Comparison of ENCODE assay signal across 30 mouse cellular contexts in the genomic region with DNA sequence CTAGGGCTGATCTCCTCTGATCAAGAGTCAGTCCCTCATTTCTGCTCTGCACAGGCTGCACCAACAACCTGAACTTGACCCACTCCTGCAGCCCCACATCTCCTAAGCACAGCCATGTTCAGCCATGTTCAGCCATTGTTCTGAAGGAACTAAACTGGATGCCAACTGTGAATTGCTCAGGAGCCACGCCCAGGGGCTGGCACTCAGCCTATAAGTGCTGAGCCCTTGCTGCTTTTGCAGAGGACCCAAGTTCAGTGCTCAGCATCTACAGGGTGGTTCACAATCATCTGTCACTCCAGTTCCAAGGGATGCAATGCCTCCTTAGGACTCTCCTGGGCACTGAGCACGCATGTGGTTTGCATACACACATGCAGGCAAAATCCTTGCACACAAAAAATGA. TPM values are rescaled to one million over a fixed set of nuclear protein-coding genes. Genes with fewer than 3 reads are reported as not detected.
"Had no signal": no experiment of that assay in that cellular context is flagged by ENCODE, and none has a peak within 500 bp of the region (broad histone marks: within the 10 kb centered on the region; RNA-seq: fewer than 3 reads in every experiment).

No protein-coding gene starts in this region.

- H3K4me2 ChIP-seq: limb, embryonic 13.5 days; liver, embryonic 12.5 days; liver, embryonic 15.5 days; lung, embryonic 15.5 days; midbrain, embryonic 12.5 days; midbrain, embryonic 15.5 days; neural tube, embryonic 13.5 days; stomach, embryonic 15.5 days had no signal

- H3K4me3 ChIP-seq: limb, embryonic 10.5 days; limb, embryonic 13.5 days; liver, embryonic 12.5 days; liver, embryonic 15.5 days; lung, embryonic 15.5 days; megakaryocyte, embryonic 14.5 days; midbrain, embryonic 12.5 days; midbrain, embryonic 15.5 days; myocyte; neural tube, embryonic 13.5 days; stomach, embryonic 15.5 days had no signal

- H3K27me3 ChIP-seq: limb, embryonic 13.5 days; liver, embryonic 12.5 days; lung, embryonic 15.5 days; midbrain, embryonic 12.5 days; midbrain, embryonic 15.5 days; neural tube, embryonic 13.5 days; stomach, embryonic 15.5 days had no signal

- H3K9me3 ChIP-seq: limb, embryonic 10.5 days; limb, embryonic 13.5 days; liver, embryonic 12.5 days; liver, embryonic 15.5 days; lung, embryonic 15.5 days; midbrain, embryonic 12.5 days; midbrain, embryonic 15.5 days; neural tube, embryonic 13.5 days; stomach, embryonic 15.5 days had no signal

- ATAC-seq: intestine, postnatal 0 days; liver, embryonic 12.5 days; midbrain, embryonic 15.5 days had no signal

- H3K4me1 ChIP-seq: limb, embryonic 13.5 days; liver, embryonic 12.5 days; liver, embryonic 15.5 days; lung, embryonic 15.5 days; midbrain, embryonic 12.5 days; midbrain, embryonic 15.5 days; neural tube, embryonic 13.5 days; stomach, embryonic 15.5 days had no signal

- H3K27ac ChIP-seq: kidney, postnatal 0 days; limb, embryonic 10.5 days; limb, embryonic 13.5 days; liver, embryonic 12.5 days; liver, embryonic 15.5 days; lung, embryonic 15.5 days; midbrain, embryonic 12.5 days; midbrain, embryonic 15.5 days; neural tube, embryonic 13.5 days; stomach, embryonic 15.5 days had no signal

- H3K36me3 ChIP-seq: limb, embryonic 10.5 days; limb, embryonic 13.5 days; liver, embryonic 12.5 days; liver, embryonic 15.5 days; lung, embryonic 15.5 days; midbrain, embryonic 12.5 days; midbrain, embryonic 15.5 days; neural tube, embryonic 13.5 days; stomach, embryonic 15.5 days had no signal

- DNase-seq: kidney, adult 2 months; kidney, postnatal 25 days; layer of hippocampus, postnatal 36 days; liver; lung, adult 18-20 months; lung, postnatal 10 days; lung, postnatal 36 days; retina, postnatal 1 day; right cerebral cortex, postnatal 4 days; spleen, adult 18-20 months; thymus, postnatal 4 days had no signal

- H3K9ac ChIP-seq: limb, embryonic 13.5 days; liver, embryonic 12.5 days; liver, embryonic 15.5 days; lung, embryonic 15.5 days; midbrain, embryonic 12.5 days; midbrain, embryonic 15.5 days; neural tube, embryonic 13.5 days; stomach, embryonic 15.5 days had no signal

RNA-seq across cellular contexts. Expression of a gene that starts 15.0 kb away (rescaled TPM):
- total RNA-seq: layer of hippocampus, postnatal 10 days; layer of hippocampus, postnatal 36 days; monocyte, adult 5-6 weeks had no signal
- polyA plus RNA-seq: liver, embryonic 12.5 days; liver, embryonic 15.5 days; midbrain, embryonic 12.5 days; midbrain, embryonic 15.5 days; neural tube, embryonic 13.5 days had no signal

RNA-seq across cellular contexts. Expression of a gene that starts 25.0 kb away (rescaled TPM):
- total RNA-seq: layer of hippocampus, adult 8-10 months; layer of hippocampus, postnatal 10 days; layer of hippocampus, postnatal 36 days; left cerebral cortex, postnatal 25 days; monocyte, adult 5-6 weeks had no signal
- polyA plus RNA-seq: kidney, embryonic 14.5 days; limb, embryonic 10.5 days; liver, embryonic 12.5 days; liver, embryonic 15.5 days had no signal

RNA-seq across cellular contexts. Expression of a gene that starts 32.6 kb away (rescaled TPM):
- total RNA-seq: layer of hippocampus, postnatal 36 days; neutrophil, adult 5-6 weeks had no signal
- polyA plus RNA-seq: limb, embryonic 10.5 days; limb, embryonic 13.5 days; liver, embryonic 12.5 days; midbrain, embryonic 12.5 days; midbrain, embryonic 15.5 days; neural tube, embryonic 13.5 days had no signal

RNA-seq across cellular contexts. Expression of a gene that starts 57.8 kb away (rescaled TPM):
- total RNA-seq: layer of hippocampus, adult 8-10 months; layer of hippocampus, postnatal 10 days; layer of hippocampus, postnatal 36 days; left cerebral cortex, postnatal 25 days; monocyte, adult 5-6 weeks; neutrophil, adult 5-6 weeks had no signal
- polyA plus RNA-seq: intestine, postnatal 0 days; kidney, adult 2 months; kidney, embryonic 14.5 days; kidney, postnatal 0 days; limb, embryonic 10.5 days; limb, embryonic 13.5 days; liver, embryonic 12.5 days; liver, embryonic 15.5 days; lung, embryonic 15.5 days; midbrain, embryonic 12.5 days; midbrain, embryonic 15.5 days; myocyte; neural tube, embryonic 13.5 days; stomach, embryonic 15.5 days had no signal
